31 mouse cellular contexts compared by ENCODE assay signal in the genomic region with DNA sequence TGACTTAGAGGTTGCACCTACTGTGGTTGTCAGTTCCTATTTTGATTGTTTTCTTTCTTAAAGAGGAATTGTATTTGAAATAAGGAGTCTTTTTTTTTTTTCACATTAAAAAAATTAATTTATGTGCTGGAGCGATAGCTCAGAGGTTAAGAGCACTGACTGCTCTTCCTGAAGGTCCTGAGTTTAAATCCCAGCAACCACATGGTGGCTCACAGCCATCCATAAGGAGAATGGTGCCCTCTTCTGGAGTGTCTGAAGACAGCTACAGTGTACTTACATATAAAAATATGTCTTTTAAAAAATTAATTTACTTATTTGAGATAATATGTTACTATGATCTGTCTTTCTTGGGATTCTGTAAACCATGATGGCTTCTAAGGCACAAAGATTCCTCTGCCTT. TPM values are rescaled to one million over a fixed set of nuclear protein-coding genes. Genes with fewer than 3 reads are reported as not detected.
DNase-seq lines count a peak whose midpoint lies in the region; ATAC-seq and TF ChIP-seq lines count a peak whose summit lies in the region.
"Had no signal": no experiment of that assay in that cellular context is flagged by ENCODE, and none has a peak within 500 bp of the region (broad histone marks: within the 10 kb centered on the region; RNA-seq: fewer than 3 reads in every experiment).

No protein-coding gene starts in this region.

- peaks cover 55% of the 10 kb centered on the region for H3K36me3 ChIP-seq in intestine, postnatal 0 days (ENCODE audit: control insufficient read depth, insufficient read depth)
- peaks cover 12% of the 10 kb centered on the region for H3K36me3 ChIP-seq in intestine, embryonic 15.5 days
- peaks cover 89% of the 10 kb centered on the region for H3K36me3 ChIP-seq in lung, embryonic 14.5 days (ENCODE audit: insufficient read depth)
- H3K36me3 ChIP-seq in CH12.LX (replicated peaks in 1 of 2; ENCODE audit: control insufficient read depth in 1 of 2, insufficient read depth in 1 of 2, low read length in 1 of 2) = peaks cover 47 to 94% of the 10 kb centered on the region in 2 experiments

- H3K4me3 ChIP-seq in intestine, postnatal 0 days (ENCODE audit: low read depth, low read length) = no peak overlapping the region
- H3K4me3 ChIP-seq in intestine, embryonic 15.5 days (replicated peaks) = no peak overlapping the region
- H3K4me3 ChIP-seq in lung, embryonic 14.5 days (ENCODE audit: low read depth, low read length) = no peak overlapping the region
- H3K4me3 ChIP-seq in CH12.LX (replicated peaks in 1 of 3; ENCODE audit: low read depth in 2 of 3, low read length in 2 of 3, poor library complexity in 1 of 3) = no peak overlapping the region
- H3K4me3 ChIP-seq: embryonic facial prominence, embryonic 10.5 days; embryonic facial prominence, embryonic 15.5 days; heart, embryonic 12.5 days; limb, embryonic 13.5 days; lung, embryonic 15.5 days; neural tube, embryonic 13.5 days had no signal

- 0 out of 2 replicates have a peak, but pooled peaks have one; percentile 8 for TF ChIP-seq POLR2A in CH12.LX (IDR thresholded peaks at IDR 0.05; ENCODE audit: low read depth, low read length)

- TF ChIP-seq EP300 in CH12.LX (IDR thresholded peaks at IDR 0.05; ENCODE audit: low read length) = no peak

- H3K4me2 ChIP-seq in intestine, postnatal 0 days (replicated peaks; ENCODE audit: low read depth) = no peak overlapping the region
- no peak overlapping the region for H3K4me2 ChIP-seq in intestine, embryonic 15.5 days (replicated peaks)
- no peak overlapping the region for H3K4me2 ChIP-seq in lung, embryonic 14.5 days
- H3K4me2 ChIP-seq in CH12.LX (ENCODE audit: insufficient read depth, low read depth, poor library complexity, severe bottlenecking) = no peak overlapping the region
- H3K4me2 ChIP-seq: embryonic facial prominence, embryonic 15.5 days; heart, embryonic 12.5 days; hindbrain, embryonic 14.5 days; limb, embryonic 13.5 days; liver, embryonic 11.5 days; lung, embryonic 15.5 days; midbrain, embryonic 11.5 days; neural tube, embryonic 13.5 days had no signal

- 88% methylated on average over 1 of the region's 1 CpGs for WGBS in intestine, postnatal 0 days
- 88% methylated on average over 1 of the region's 1 CpGs for WGBS in intestine, embryonic 15.5 days
- 90% methylated on average over 1 of the region's 1 CpGs for WGBS in lung, embryonic 14.5 days

- no peaks in the 10 kb centered on the region for H3K27me3 ChIP-seq in intestine, postnatal 0 days (replicated peaks; ENCODE audit: control insufficient read depth, insufficient read depth, low read length)
- no peaks in the 10 kb centered on the region for H3K27me3 ChIP-seq in intestine, embryonic 15.5 days (replicated peaks)
- H3K27me3 ChIP-seq in lung, embryonic 14.5 days (ENCODE audit: insufficient read depth, low read length) = no peaks in the 10 kb centered on the region
- H3K27me3 ChIP-seq in CH12.LX (replicated peaks) (no peaks in the 10 kb centered on the region), Patski (no peaks in the 10 kb centered on the region)
- H3K27me3 ChIP-seq: embryonic facial prominence, embryonic 15.5 days; heart, embryonic 12.5 days; limb, embryonic 13.5 days; lung, embryonic 15.5 days; neural tube, embryonic 13.5 days had no signal

- no peak for TF ChIP-seq RAD21 in CH12.LX (IDR thresholded peaks at IDR 0.05; ENCODE audit: low read depth, low read length)

- H3K9me3 ChIP-seq in intestine, postnatal 0 days (ENCODE audit: control insufficient read depth) = no peaks in the 10 kb centered on the region
- H3K9me3 ChIP-seq in intestine, embryonic 15.5 days = no peaks in the 10 kb centered on the region
- H3K9me3 ChIP-seq in lung, embryonic 14.5 days (ENCODE audit: low read depth, low read length) = no peaks in the 10 kb centered on the region
- no peaks in the 10 kb centered on the region for H3K9me3 ChIP-seq in CH12.LX (replicated peaks; ENCODE audit: low read length)
- H3K9me3 ChIP-seq: embryonic facial prominence, embryonic 10.5 days; embryonic facial prominence, embryonic 15.5 days; heart, embryonic 12.5 days; limb, embryonic 13.5 days; lung, embryonic 15.5 days; neural tube, embryonic 13.5 days had no signal

- no peak overlapping the region for H3K9ac ChIP-seq in intestine, postnatal 0 days (ENCODE audit: low read depth, low read length)
- no peak overlapping the region for H3K9ac ChIP-seq in intestine, embryonic 15.5 days
- H3K9ac ChIP-seq in lung, embryonic 14.5 days = no peak overlapping the region
- H3K9ac ChIP-seq in CH12.LX (ENCODE audit: insufficient read depth, low read depth) = no peak overlapping the region
- H3K9ac ChIP-seq: embryonic facial prominence, embryonic 15.5 days; heart, embryonic 12.5 days; hindbrain, embryonic 14.5 days; limb, embryonic 13.5 days; lung, embryonic 15.5 days; neural tube, embryonic 13.5 days had no signal

- POLR2A ChIA-PET in Patski (lab: Charles Lee) = interaction anchor here (0.7 kb wide), 1 partner anchor 32 kb away, joined by 3 read pairs; no protein-coding TSS in a partner anchor

- in situ Hi-C loops in CH12.LX (cut with MboI; ENCODE audit: low pct_ligation_motif_present, low pct_unique_long_range_greater_than_20kb, low sequenced_read_pairs) (no loop called here), Patski (cut with MboI; ENCODE audit: low pct_unique_long_range_greater_than_20kb) (no loop called here)

- no peaks in the 10 kb centered on the region for H3K4me1 ChIP-seq in intestine, postnatal 0 days (replicated peaks; ENCODE audit: control insufficient read depth, insufficient read depth, low read length)
- H3K4me1 ChIP-seq in intestine, embryonic 15.5 days (replicated peaks) = no peaks in the 10 kb centered on the region
- no peaks in the 10 kb centered on the region for H3K4me1 ChIP-seq in lung, embryonic 14.5 days (ENCODE audit: insufficient read depth)
- no peaks in the 10 kb centered on the region for H3K4me1 ChIP-seq in CH12.LX (ENCODE audit: control insufficient read depth in 1 of 2, insufficient read depth in 2 of 2)
- H3K4me1 ChIP-seq: embryonic facial prominence, embryonic 10.5 days; embryonic facial prominence, embryonic 15.5 days; heart, embryonic 12.5 days; limb, embryonic 13.5 days; lung, embryonic 15.5 days; neural tube, embryonic 13.5 days had no signal

- ATAC-seq in intestine, postnatal 0 days = no peak
- no peak for ATAC-seq in intestine, embryonic 15.5 days
- no peak for ATAC-seq in lung, embryonic 14.5 days (ENCODE audit: insufficient read depth)
- ATAC-seq in Patski = no peak
- no peak for ATAC-seq in cerebellum, adult (ENCODE audit: insufficient number of reproducible peaks, low FRiP score, low TSS enrichment)
- ATAC-seq: CD4-positive, CD25-positive, alpha-beta regulatory T cell, adult 4 months; forebrain, embryonic 14.5 days had no signal

- no peak overlapping the region for H3K27ac ChIP-seq in intestine, postnatal 0 days (ENCODE audit: low read depth, low read length)
- H3K27ac ChIP-seq in intestine, embryonic 15.5 days = no peak overlapping the region
- no peak overlapping the region for H3K27ac ChIP-seq in lung, embryonic 14.5 days (ENCODE audit: low read depth)
- H3K27ac ChIP-seq in CH12.LX (ENCODE audit: insufficient read depth, low read depth) = no peak overlapping the region; the same call in 1 of the 2 replicates
- H3K27ac ChIP-seq: embryonic facial prominence, embryonic 10.5 days; embryonic facial prominence, embryonic 15.5 days; hindbrain, embryonic 14.5 days; limb, embryonic 13.5 days; lung, embryonic 15.5 days; neural tube, embryonic 13.5 days had no signal

- CTCF ChIA-PET in Patski (lab: Charles Lee) = interaction anchor here (1.1 to 1.4 kb wide), 2 partner anchors 10 to 16 kb away, joined by 3 to 4 read pairs; no protein-coding TSS in a partner anchor

- DNase-seq in lung, embryonic 14.5 days = peak; percentile 16
- DNase-seq in lung, adult 18-20 months = no peak
- DNase-seq in CH12.LX (ENCODE audit: extremely low read depth) = no peak
- no peak for DNase-seq in Patski (ENCODE audit: low read depth, low spot score)
- DNase-seq in ovary, postnatal 14 days (ENCODE audit: low spot score) = no peak
- DNase-seq: adrenal gland, postnatal 36 days; cerebellum, adult 8-10 months; cerebellum, postnatal 25 days; gastrocnemius, postnatal 36 days; heart, adult 18-20 months; kidney, adult 18-20 months; kidney, postnatal 4 days; lung, postnatal 36 days; right cerebral cortex, postnatal 25 days; spleen, adult 18-20 months; thymus, adult 18-20 months; thymus, postnatal 25 days had no signal

- H3K79me2 ChIP-seq in CH12.LX (replicated peaks; ENCODE audit: control insufficient read depth, extremely low read depth, insufficient read depth, poor library complexity, severe bottlenecking) = peaks cover 11% of the 10 kb centered on the region

- peak; percentile 49 for TF ChIP-seq CTCF in intestine, postnatal 0 days (IDR thresholded peaks at IDR 0.05; ENCODE audit: low read depth)
- 0 out of 2 replicates have a peak, but pooled peaks have one; percentile 15 for TF ChIP-seq CTCF in lung, embryonic 14.5 days (IDR thresholded peaks at IDR 0.05; ENCODE audit: low read depth)
- TF ChIP-seq CTCF in CH12.LX (conservative IDR thresholded peaks at IDR 0.05 in 1 of 2, IDR thresholded peaks at IDR 0.05 in 1 of 2; ENCODE audit: low read depth in 2 of 2, low read length in 2 of 2) (peak in 1 of 2 experiments; percentile 53; a peak in 2 of 4 replicates), Patski (IDR thresholded peaks at IDR 0.05) (peak; percentile 64)

- dilution Hi-C loops in CH12.LX (cut with MboI; ENCODE audit: extremely low pct_ligation_motif_present, extremely low pct_unique_long_range_greater_than_20kb, low sequenced_read_pairs) = no loop called here

TF ChIP-seq in CH12.LX, 34 proteins besides CTCF, POLR2A, EP300 and RAD21 (continues in another document):
- TF ChIP-seq RCOR1 (conservative IDR thresholded peaks at IDR 0.05; ENCODE audit: low read depth, low read length) (no peak), ZKSCAN1 (IDR thresholded peaks at IDR 0.05; ENCODE audit: borderline replicate concordance, low read depth, low read length) (no peak), ZC3H11A (IDR thresholded peaks at IDR 0.05; ENCODE audit: low read depth, low read length) (no peak)

RNA-seq across cellular contexts. Expression of a gene that starts 26.9 kb away (rescaled TPM):
- 14.2 and 18.5 TPM in 2 replicates for polyA plus RNA-seq in intestine, postnatal 0 days (2015; fragmentation: Nextera tagmentation; extraction: Ambion mirVana)
- polyA plus RNA-seq in intestine, embryonic 15.5 days (2015; fragmentation: Nextera tagmentation; extraction: Ambion mirVana) = 19.2 and 22.6 TPM in 2 replicates
- 28.6 and 29.5 TPM in 2 replicates for polyA plus RNA-seq in lung, embryonic 14.5 days (2014; fragmentation: Nextera tagmentation; extraction: Ambion mirVana)
- total RNA-seq in CH12.LX (2012; rRNA removed) = 56.7 and 61.9 TPM in 2 replicates
- 160 and 171 TPM in 2 replicates for total RNA-seq in CH12.LX (2014; rRNA removed)
- 106 and 124 TPM in 2 replicates for polyA plus RNA-seq in CH12.LX (2012; ENCODE audit: insufficient read length, low read depth)
- polyA plus RNA-seq in Patski (2021) = 53.9 TPM

RNA-seq across cellular contexts. Expression of a gene that starts 57.6 kb away (rescaled TPM):
- 24.4 and 24.5 TPM in 2 replicates for polyA plus RNA-seq in intestine, postnatal 0 days (2015; fragmentation: Nextera tagmentation; extraction: Ambion mirVana)
- 47.0 and 50.0 TPM in 2 replicates for polyA plus RNA-seq in intestine, embryonic 15.5 days (2015; fragmentation: Nextera tagmentation; extraction: Ambion mirVana)
- 62.4 and 64.8 TPM in 2 replicates for polyA plus RNA-seq in lung, embryonic 14.5 days (2014; fragmentation: Nextera tagmentation; extraction: Ambion mirVana)
- total RNA-seq in CH12.LX (2012; rRNA removed) = 78.8 and 103 TPM in 2 replicates
- 117 and 122 TPM in 2 replicates for total RNA-seq in CH12.LX (2014; rRNA removed)
- polyA plus RNA-seq in CH12.LX (2012; ENCODE audit: insufficient read length, low read depth) = 148 and 186 TPM in 2 replicates
- 49.7 TPM for polyA plus RNA-seq in Patski (2021)
